Mouse (Mus musculus) activated CD4-positive, CD25-positive, alpha-beta regulatory T cell (primary cell): ENCODE results near the gene Olfr773. TPM values are rescaled to one million over a fixed set of nuclear protein-coding genes. Genes with fewer than 3 reads are reported as not detected.

ENCODE experiments used
- polyA plus RNA-seq, 2 experiments: library from polyadenylated mRNA; unstranded; fragments of 100-300 nt; shearing (Covaris generic); gene quantifications; one replicate each; pipeline ENCODE4 v1.2.1; 2017

The Olfr773 gene
- polyA plus RNA-seq: under 1 TPM in 1 of 2 experiments, not detected in 1; 0.25 TPM

GRCm38 (mm10) chr10:129187319-129187718 is at the start of gene Olfr773:
Olfr773 (minus strand) TSS chr10:129187419.

GRCm38 (mm10) chr10:129235904-129236303 is 48.7 kb upstream of the Olfr773 start, which contains the start of gene Olfr774:
Olfr774 (plus strand) TSS chr10:129236204.

GRCm38 (mm10) chr10:129177821-129178220 is 9.4 kb downstream of the Olfr773 start, which contains the start of gene Olfr772:
Olfr772 (minus strand) TSS chr10:129177921.

GRCm38 (mm10) chr10:129164651-129165050 is 22.6 kb downstream of the Olfr773 start, which contains the start of gene Olfr771:
Olfr771 (minus strand) TSS chr10:129164751.

GRCm38 (mm10) chr10:129138898-129139297 is 48.3 kb downstream of the Olfr773 start, which contains the start of gene Olfr770:
Olfr770 (minus strand) TSS chr10:129138998.

Other genes starting within 250 kb of the Olfr773 start
- gene Mettl7b, start 226.4 kb downstream of the Olfr773 start, polyA plus RNA-seq: under 1 TPM in 1 of 2 experiments, not detected in 1; 0.33 TPM
- gene Olfr9, start 198.0 kb downstream of the Olfr773 start, polyA plus RNA-seq: not detected
- not detected for gene Olfr763, start 176.6 kb downstream of the Olfr773 start, polyA plus RNA-seq
- gene Olfr764-ps1, start 147.5 kb downstream of the Olfr773 start, polyA plus RNA-seq: under 1 TPM in 1 of 2 experiments, not detected in 1; 0.16 TPM
- gene Olfr765, start 137.4 kb downstream of the Olfr773 start, polyA plus RNA-seq: not detected
- gene Olfr766-ps1, start 118.4 kb downstream of the Olfr773 start, polyA plus RNA-seq: not detected
- under 1 TPM in 1 of 2 experiments, not detected in 1; 0.02 TPM for gene Olfr767, start 104.5 kb downstream of the Olfr773 start, polyA plus RNA-seq
- gene Olfr768, start 88.0 kb downstream of the Olfr773 start, polyA plus RNA-seq: not detected
- gene Olfr769, start 69.6 kb downstream of the Olfr773 start, polyA plus RNA-seq: under 1 TPM in 1 of 2 experiments, not detected in 1; 0.11 TPM
- gene Olfr770, start 48.4 kb downstream of the Olfr773 start, polyA plus RNA-seq: not detected
- gene Olfr771, start 22.7 kb downstream of the Olfr773 start, polyA plus RNA-seq: not detected
- gene Olfr772, start 9.5 kb downstream of the Olfr773 start, polyA plus RNA-seq: not detected
- gene Olfr774, start 48.8 kb upstream of the Olfr773 start, polyA plus RNA-seq: not detected
- not detected for gene Olfr775, start 61.0 kb upstream of the Olfr773 start, polyA plus RNA-seq
- not detected for gene Olfr776, start 71.7 kb upstream of the Olfr773 start, polyA plus RNA-seq
- gene Olfr777, start 84.1 kb upstream of the Olfr773 start, polyA plus RNA-seq: not detected
- under 1 TPM in 1 of 2 experiments, not detected in 1; 0.09 TPM for gene Olfr780, start 130.7 kb upstream of the Olfr773 start, polyA plus RNA-seq
- gene Olfr781, start 141.4 kb upstream of the Olfr773 start, polyA plus RNA-seq: not detected
- not detected for gene Olfr782, start 161.4 kb upstream of the Olfr773 start, polyA plus RNA-seq
- not detected for gene Olfr784, start 196.7 kb upstream of the Olfr773 start, polyA plus RNA-seq
- not detected for gene Olfr785, start 218.0 kb upstream of the Olfr773 start, polyA plus RNA-seq
- gene Olfr786, start 239.9 kb upstream of the Olfr773 start, polyA plus RNA-seq: not detected